Mouse (Mus musculus) neural tube, embryonic 11.5 days (tissue): Measurements from ENCODE around the gene Mpz. TPM values are rescaled to one million over a fixed set of nuclear protein-coding genes. Genes with fewer than 3 reads are reported as not detected.

Source experiments
- ATAC-seq: fragments of 200-750 bp; cut with Nextera tagmentation; 2 replicates; pipeline ENCODE4 v1.8.0; 2017; ENCODE audit warnings: moderate number of reproducible peaks, mild to moderate bottlenecking, moderate TSS enrichment, moderate library complexity; ENCODE audit not compliant: insufficient read depth, low FRiP score, low TSS enrichment
- DNase-seq: peaks from one replicate; pipeline ENCODE4 v3.0.0-alpha.2; 2015; ENCODE audit warnings: low spot score
- H3K27ac ChIP-seq: fragments of 300-500 bp; sonication (generic); 2 replicates; pipeline ENCODE4 v1.5.1; 2014; ENCODE audit warnings: low read depth, mild to moderate bottlenecking, low read length
- H3K27me3 ChIP-seq: fragments of 300-500 bp; sonication (generic); 2 replicates; pipeline ENCODE4 v1.6.1; 2014; ENCODE audit warnings: mild to moderate bottlenecking, low read length, mixed read lengths; ENCODE audit not compliant: control insufficient read depth, insufficient read depth
- H3K36me3 ChIP-seq: fragments of 300-500 bp; sonication (generic); 2 replicates; pipeline ENCODE4 v1.6.1; 2014; ENCODE audit warnings: mild to moderate bottlenecking, low read length, moderate library complexity, mixed read lengths; ENCODE audit not compliant: control insufficient read depth, insufficient read depth
- H3K4me1 ChIP-seq: fragments of 300-500 bp; sonication (generic); 2 replicates; pipeline ENCODE4 v1.6.1; 2014; ENCODE audit warnings: low read length, mixed read lengths; ENCODE audit not compliant: control insufficient read depth, insufficient read depth
- H3K4me2 ChIP-seq: fragments of 300-500 bp; sonication (generic); 2 replicates; pipeline ENCODE4 v1.6.1; 2014; ENCODE audit warnings: low read depth, mild to moderate bottlenecking, moderate library complexity
- H3K4me3 ChIP-seq: fragments of 300-500 bp; sonication (generic); 2 replicates; pipeline ENCODE4 v1.5.1; 2014; ENCODE audit warnings: low read depth, low read length
- H3K9ac ChIP-seq: fragments of 300-500 bp; sonication (generic); 2 replicates; pipeline ENCODE4 v1.6.1; 2014; ENCODE audit warnings: mild to moderate bottlenecking, low read length
- H3K9me3 ChIP-seq: fragments of 300-500 bp; sonication (generic); 2 replicates; pipeline ENCODE4 v1.6.1; 2016; ENCODE audit warnings: low read length; ENCODE audit not compliant: control insufficient read depth
- WGBS: fragments of 180-500 bp; shearing (Covaris S2); extraction: QIAGEN DNeasy Blood & Tissue Kit; methylation state at CpG from one replicate; pipeline ENCODE4 v1.1.7; 2014; 5-methylcytosine and 5-hydroxymethylcytosine counted together
- polyA plus RNA-seq: library from polyadenylated mRNA; unstranded; fragments of >200 nt; fragmentation: Nextera tagmentation; extraction: Ambion mirVana; gene quantifications from 2 replicates; pipeline ENCODE4 v1.2.1, GENCODE M21; 2014

Mpz gene
- polyA plus RNA-seq, 1 experiment from 2014 or later: 4.2 TPM

GRCm38 (mm10) chr1:171199532-171199931 is 49.0 kb downstream of the Mpz start:
- Histone ChIP-seq H3K4me2 (no peak overlapping the region), H3K9me3 (no peaks in the 10 kb centered on the region), H3K27me3 (peaks cover 21% of the 10 kb centered on the region), H3K9ac (no peak overlapping the region), H3K36me3 (no peaks in the 10 kb centered on the region), H3K27ac (no peak overlapping the region), H3K4me1 (no peaks in the 10 kb centered on the region; the same call in 1 of the 2 replicates), H3K4me3 (no peak overlapping the region)
- WGBS: 45% methylated on average over 1 of the region's 1 CpGs
- no peak for DNase-seq
- no peak for ATAC-seq

- ATAC-seq: no peak
- no peaks in the 10 kb centered on the region for H3K36me3 ChIP-seq
- H3K4me3 ChIP-seq: no peak overlapping the region
- H3K9ac ChIP-seq: no peak overlapping the region
- 98% methylated on average over 1 of the region's 1 CpGs for WGBS
- H3K27ac ChIP-seq: no peak overlapping the region
- H3K4me2 ChIP-seq: no peak overlapping the region
- no peaks in the 10 kb centered on the region; the same call in 1 of the 2 replicates for H3K4me1 ChIP-seq
- no peak for DNase-seq
- peaks cover 11% of the 10 kb centered on the region for H3K27me3 ChIP-seq
- no peaks in the 10 kb centered on the region for H3K9me3 ChIP-seq
Observed at GRCm38 (mm10) chr1:171200769-171201168, 50.3 kb downstream of the Mpz start.

GRCm38 (mm10) chr1:171203471-171204248 is 53.1 kb downstream of the Mpz start:
- no peak for ATAC-seq
- H3K27ac ChIP-seq: no peak overlapping the region
- H3K4me3 ChIP-seq: no peak overlapping the region
- H3K27me3 ChIP-seq: no peaks in the 10 kb centered on the region
- no peaks in the 10 kb centered on the region for H3K36me3 ChIP-seq
- no peak overlapping the region for H3K9ac ChIP-seq
- no peaks in the 10 kb centered on the region for H3K9me3 ChIP-seq
- no peaks in the 10 kb centered on the region for H3K4me1 ChIP-seq
- no peak overlapping the region for H3K4me2 ChIP-seq
- DNase-seq: no peak
- WGBS: 70% methylated on average over 9 of the region's 11 CpGs

DNA sequence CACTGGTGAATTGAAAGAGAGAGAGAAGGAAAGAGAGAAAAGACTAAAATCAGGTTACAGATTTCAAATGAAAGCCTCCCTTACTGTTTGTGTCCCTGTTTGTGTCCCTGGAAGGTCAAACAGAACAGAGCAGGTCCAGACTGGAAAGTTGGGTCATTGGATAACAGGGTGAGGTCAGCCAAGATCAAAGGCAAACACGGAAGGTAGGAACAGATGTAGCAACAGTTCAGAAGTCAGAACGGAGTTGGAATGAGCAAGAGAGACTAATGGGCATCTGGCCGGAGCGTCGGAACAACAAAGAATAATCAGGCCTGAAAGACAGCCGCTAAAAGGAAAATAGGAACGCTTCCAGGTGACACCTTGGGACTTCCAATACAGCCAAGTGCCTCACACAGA is 53.7 kb downstream of the Mpz start:
- DNase-seq (no peak), ATAC-seq (no peak)
- no peaks in the 10 kb centered on the region for H3K27me3 ChIP-seq
- no peaks in the 10 kb centered on the region for H3K4me1 ChIP-seq
- H3K36me3 ChIP-seq: no peaks in the 10 kb centered on the region
- no peak overlapping the region for H3K27ac ChIP-seq
- no peak overlapping the region for H3K4me3 ChIP-seq
- no peaks in the 10 kb centered on the region for H3K9me3 ChIP-seq
- no peak overlapping the region for H3K9ac ChIP-seq
- no peak overlapping the region for H3K4me2 ChIP-seq
- WGBS: 70% methylated on average over 7 of the region's 7 CpGs

GRCm38 (mm10) chr1:171205704-171206493 is 55.4 kb downstream of the Mpz start:
- DNase-seq: no peak
- no peaks in the 10 kb centered on the region for H3K36me3 ChIP-seq
- H3K27me3 ChIP-seq: no peaks in the 10 kb centered on the region
- H3K4me1 ChIP-seq: no peaks in the 10 kb centered on the region
- ATAC-seq: no peak
- WGBS: 69% methylated on average over 6 of the region's 6 CpGs
- no peak overlapping the region for H3K9ac ChIP-seq
- no peaks in the 10 kb centered on the region for H3K9me3 ChIP-seq
- H3K27ac ChIP-seq: no peak overlapping the region
- H3K4me2 ChIP-seq: no peak overlapping the region
- no peak overlapping the region for H3K4me3 ChIP-seq

GRCm38 (mm10) chr1:171209409-171209808 is 58.9 kb downstream of the Mpz start:
- DNase-seq: no peak
- Histone ChIP-seq H3K36me3 (no peaks in the 10 kb centered on the region), H3K9ac (no peak overlapping the region), H3K27ac (no peak overlapping the region), H3K4me2 (no peak overlapping the region), H3K27me3 (no peaks in the 10 kb centered on the region), H3K4me3 (no peak overlapping the region), H3K9me3 (no peaks in the 10 kb centered on the region), H3K4me1 (no peaks in the 10 kb centered on the region)
- 32% methylated on average over 4 of the region's 4 CpGs for WGBS
- ATAC-seq: no peak

Other genes starting within 250 kb of the Mpz start
- gene Fcrlb, start 237.8 kb upstream of the Mpz start, polyA plus RNA-seq: 0.29 TPM in 1 of 2 replicates, not detected in the other
- not detected in 2 replicates for gene Fcrla, start 223.1 kb upstream of the Mpz start, polyA plus RNA-seq
- gene Fcgr2b, start 174.2 kb upstream of the Mpz start, polyA plus RNA-seq: 0.16 TPM in 1 of 2 replicates, not detected in the other
- 0.19 and 0.26 TPM in 2 replicates for gene Fcgr4, start 131.8 kb upstream of the Mpz start, polyA plus RNA-seq
- 5.6 and 6.7 TPM in 2 replicates for gene Fcgr3, start 85.8 kb upstream of the Mpz start, polyA plus RNA-seq
- gene Cfap126, start 36.8 kb upstream of the Mpz start, polyA plus RNA-seq: 2.2 and 2.8 TPM in 2 replicates
- 280 and 291 TPM in 2 replicates for gene Sdhc, start 108 bp upstream of the Mpz start, polyA plus RNA-seq
- 3.8 and 4.8 TPM in 2 replicates for gene Pcp4l1, start 45.6 kb downstream of the Mpz start, polyA plus RNA-seq
- gene Nr1i3, start 63.3 kb downstream of the Mpz start, polyA plus RNA-seq: 0.23 TPM in 1 of 2 replicates, not detected in the other
- gene Tomm40l, start 71.8 kb downstream of the Mpz start, polyA plus RNA-seq: 24.8 and 36.6 TPM in 2 replicates
- gene Apoa2, start 74.3 kb downstream of the Mpz start, polyA plus RNA-seq: 4.6 and 4.9 TPM in 2 replicates
- 14.4 and 15.0 TPM in 2 replicates for gene Fcer1g, start 83.7 kb downstream of the Mpz start, polyA plus RNA-seq
- gene Adamts4, start 99.7 kb downstream of the Mpz start, polyA plus RNA-seq: 4.7 and 5.0 TPM in 2 replicates
- gene Ndufs2, start 100.7 kb downstream of the Mpz start, polyA plus RNA-seq: 242 and 286 TPM in 2 replicates
- gene B4galt3, start 119.6 kb downstream of the Mpz start, polyA plus RNA-seq: 67.4 and 70.6 TPM in 2 replicates
- gene Ppox, start 130.5 kb downstream of the Mpz start, polyA plus RNA-seq: 55.6 and 65.3 TPM in 2 replicates
- 90.3 and 104 TPM in 2 replicates for gene Usp21, start 137.3 kb downstream of the Mpz start, polyA plus RNA-seq
- 102 and 103 TPM in 2 replicates for gene Ufc1, start 144.3 kb downstream of the Mpz start, polyA plus RNA-seq
- gene Dedd, start 178.4 kb downstream of the Mpz start, polyA plus RNA-seq: 50.4 and 57.6 TPM in 2 replicates
- gene Nit1, start 194.9 kb downstream of the Mpz start, polyA plus RNA-seq: 30.7 and 34.0 TPM in 2 replicates
- 61.2 and 68.0 TPM in 2 replicates for gene Pfdn2, start 195.0 kb downstream of the Mpz start, polyA plus RNA-seq
- gene Klhdc9, start 210.1 kb downstream of the Mpz start, polyA plus RNA-seq: 2.1 and 2.2 TPM in 2 replicates
- 1.1 and 1.7 TPM in 2 replicates for gene Nectin4, start 219.4 kb downstream of the Mpz start, polyA plus RNA-seq
- 0.41 and 0.78 TPM in 2 replicates for gene Arhgap30, start 238.2 kb downstream of the Mpz start, polyA plus RNA-seq